In the genomic region with DNA sequence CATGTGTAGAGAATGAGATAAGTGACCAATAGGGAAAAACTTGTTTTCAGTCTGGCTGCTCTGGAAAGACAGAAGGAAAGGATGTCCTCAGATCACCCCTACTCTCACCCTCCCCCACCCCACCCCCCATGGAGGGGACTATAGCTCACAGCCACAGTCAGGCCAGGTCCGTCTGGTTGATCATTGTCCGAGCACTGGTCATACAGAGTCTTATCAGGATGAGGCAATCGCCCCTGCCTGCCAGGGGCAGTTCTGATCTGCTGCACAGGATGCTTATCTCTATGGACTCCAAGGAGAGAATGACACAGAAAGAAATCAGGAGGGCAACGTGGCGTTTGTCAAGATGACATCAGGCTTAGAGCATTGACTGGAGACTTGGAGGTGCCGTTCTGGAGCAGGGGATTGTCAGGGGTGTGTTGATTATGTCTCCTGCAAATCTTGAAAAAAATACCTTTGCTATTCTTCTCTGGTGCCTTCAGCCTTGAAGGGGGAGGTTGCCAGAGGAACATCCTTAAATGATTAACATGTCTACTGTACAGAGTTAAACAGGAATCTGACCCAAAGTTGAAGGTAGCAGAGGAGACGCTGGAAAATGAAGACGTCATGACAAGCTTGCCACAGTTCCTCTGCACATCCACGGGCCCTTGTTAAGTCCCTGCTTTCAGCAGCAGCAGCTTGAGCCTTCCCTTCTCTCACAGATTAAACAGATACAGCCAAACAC, we compare ENCODE assay signal across 16 mouse cellular contexts. TPM values are rescaled to one million over a fixed set of nuclear protein-coding genes. Genes with fewer than 3 reads are reported as not detected.
DNase-seq lines count a peak whose midpoint lies in the region; ATAC-seq lines count a peak whose summit lies in the region.
"Had no signal": no experiment of that assay in that cellular context is flagged by ENCODE, and none has a peak within 500 bp of the region (broad histone marks: within the 10 kb centered on the region; RNA-seq: fewer than 3 reads in every experiment).

No protein-coding gene starts in this region.

- H3K9me3 ChIP-seq in stomach, embryonic 15.5 days = no peaks in the 10 kb centered on the region
- H3K9me3 ChIP-seq: lung, embryonic 15.5 days had no signal

- H3K27me3 ChIP-seq in stomach, embryonic 15.5 days (replicated peaks) = no peaks in the 10 kb centered on the region
- H3K27me3 ChIP-seq: embryonic facial prominence, embryonic 13.5 days; forebrain, embryonic 12.5 days; lung, embryonic 15.5 days; megakaryocyte, embryonic 14.5 days had no signal

- H3K27ac ChIP-seq in stomach, embryonic 15.5 days = no peak overlapping the region
- H3K27ac ChIP-seq: embryonic facial prominence, embryonic 13.5 days; forebrain, embryonic 12.5 days; lung, embryonic 15.5 days had no signal

- DNase-seq in cerebellum, postnatal 4 days (ENCODE audit: low spot score in 2 of 2) = no peak
- DNase-seq in kidney, adult 18-20 months = peak; percentile 47
- peak; percentile 33 to 52 for DNase-seq in kidney, postnatal 36 days
- no peak for DNase-seq in gastrocnemius, postnatal 25 days
- DNase-seq: cerebellum, adult 8-10 months; heart, postnatal 4 days; right cerebral cortex, postnatal 4 days had no signal

- ATAC-seq in cerebellum, adult (ENCODE audit: insufficient number of reproducible peaks, low FRiP score, low TSS enrichment) = peak; percentile 26; the same call in 1 of the 2 replicates
- peak; percentile 65; the same call in 1 of the 2 replicates for ATAC-seq in stomach, embryonic 15.5 days (ENCODE audit: insufficient read depth, low FRiP score, low read depth)
- ATAC-seq in erythroblast, adult 5-6 weeks (replicated peaks; ENCODE audit: low FRiP score, poor library complexity, severe bottlenecking) = no peak
- ATAC-seq in CD4-positive, CD25-positive, alpha-beta regulatory T cell, adult 4 months = no peak

- no peak overlapping the region for H3K4me3 ChIP-seq in stomach, embryonic 15.5 days (replicated peaks)
- H3K4me3 ChIP-seq: embryonic facial prominence, embryonic 13.5 days; forebrain, embryonic 12.5 days; lung, embryonic 15.5 days; megakaryocyte, embryonic 14.5 days had no signal

- H3K9ac ChIP-seq in stomach, embryonic 15.5 days = no peak overlapping the region
- H3K9ac ChIP-seq: embryonic facial prominence, embryonic 13.5 days; forebrain, embryonic 12.5 days; lung, embryonic 15.5 days had no signal

- H3K4me2 ChIP-seq in stomach, embryonic 15.5 days = no peak overlapping the region
- H3K4me2 ChIP-seq: embryonic facial prominence, embryonic 13.5 days; forebrain, embryonic 12.5 days; lung, embryonic 15.5 days had no signal

- H3K4me1 ChIP-seq in stomach, embryonic 15.5 days = no peaks in the 10 kb centered on the region
- H3K4me1 ChIP-seq: embryonic facial prominence, embryonic 13.5 days; forebrain, embryonic 12.5 days; lung, embryonic 15.5 days; megakaryocyte, embryonic 14.5 days had no signal

- 34% methylated on average over 9 of the region's 9 CpGs for WGBS in stomach, embryonic 15.5 days

- 0 out of 2 replicates have a peak, but pooled peaks cover 5% of the 10 kb centered on the region for H3K36me3 ChIP-seq in stomach, embryonic 15.5 days
- H3K36me3 ChIP-seq: forebrain, embryonic 12.5 days had no signal

RNA-seq across cellular contexts. Expression of a gene that starts 32.9 kb away (rescaled TPM):
- polyA plus RNA-seq in stomach, embryonic 15.5 days (2015; fragmentation: Nextera tagmentation; extraction: Ambion mirVana) = 0.09 and 0.17 TPM in 2 replicates
- not detected in 2 replicates for total RNA-seq in erythroblast, adult 5-6 weeks (2015; ENCODE audit: low replicate concordance)
- total RNA-seq in erythroblast, adult 5-6 weeks (2017; ENCODE audit: low replicate concordance) = not detected in 2 replicates
- not detected for total RNA-seq in gastrocnemius, postnatal 25 days (2021)
- under 1 TPM in 1 of 2 experiments, not detected in 1; 0.11 TPM for polyA plus RNA-seq in CD4-positive, CD25-positive, alpha-beta regulatory T cell, adult 4 months (2017; shearing (Covaris generic))
- total RNA-seq: gastrocnemius, adult 18-20 months; heart, postnatal 4 days had no signal

Comparison
In these comparisons a context has a peak if more than half of its experiments do, and no peak if none do; other contexts are left out.
1. ATAC-seq: peak in cerebellum, adult (single experiment) and stomach, embryonic 15.5 days (single experiment); none in erythroblast, adult 5-6 weeks (single experiment) and CD4-positive, CD25-positive, alpha-beta regulatory T cell, adult 4 months (single experiment).
2. DNase-seq: peak in kidney, adult 18-20 months (single experiment) and kidney, postnatal 36 days (2 of 2); none in cerebellum, postnatal 4 days (0 of 2) and gastrocnemius, postnatal 25 days (single experiment).